Mouse (Mus musculus) thymus, postnatal 25 days (tissue): ENCODE results near the gene Csf3.
"Not testable (repeated sequence)": the region's sequence is repeated elsewhere in the genome, so short reads cannot be mapped to it uniquely, and the experiment has no call there.

Experiments used
- DNase-seq: peaks from one replicate; pipeline ENCODE4 v3.0.0; 2022

Gene Csf3

DNA sequence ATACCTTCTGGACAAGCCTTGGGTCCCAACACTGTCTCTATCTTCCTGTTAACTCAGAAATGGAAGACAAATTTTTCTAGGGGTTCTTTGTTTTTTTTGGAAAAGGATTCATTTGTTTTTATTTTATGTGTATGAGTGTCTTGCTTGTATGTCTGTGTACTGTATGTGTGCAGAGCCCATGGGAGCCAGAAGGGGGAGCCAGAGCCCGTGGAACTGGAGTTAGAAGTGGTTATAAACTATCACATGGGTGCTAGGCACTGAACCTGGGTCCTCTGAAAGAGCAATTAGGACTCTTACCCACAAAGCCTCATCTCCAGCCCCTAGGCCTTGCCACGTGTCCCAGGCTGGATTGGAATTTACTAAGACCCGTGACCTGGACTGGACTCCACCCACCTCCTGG is 33.0 kb downstream of the Csf3 start:
- no peak for DNase-seq

DNA sequence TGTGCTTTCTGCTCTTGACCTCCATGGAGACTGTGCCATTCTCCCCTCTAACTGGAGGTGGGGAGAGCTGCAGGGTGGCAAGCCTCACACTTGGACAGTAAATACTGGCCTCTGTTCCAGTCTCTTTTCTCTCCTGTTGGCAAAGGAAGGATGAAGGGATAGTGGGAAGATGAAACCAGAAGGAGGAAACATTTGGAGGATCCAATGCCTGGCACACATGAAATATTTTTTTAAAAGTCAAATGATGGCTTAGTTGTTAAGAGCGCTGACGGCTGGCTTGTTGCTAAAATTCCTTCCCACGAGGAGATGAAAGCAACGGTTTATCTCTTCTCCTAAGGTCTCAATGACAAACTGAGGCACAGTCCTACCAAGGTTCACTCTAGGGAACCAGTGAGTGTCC is 34.0 kb downstream of the Csf3 start:
- DNase-seq, result no peak

DNA sequence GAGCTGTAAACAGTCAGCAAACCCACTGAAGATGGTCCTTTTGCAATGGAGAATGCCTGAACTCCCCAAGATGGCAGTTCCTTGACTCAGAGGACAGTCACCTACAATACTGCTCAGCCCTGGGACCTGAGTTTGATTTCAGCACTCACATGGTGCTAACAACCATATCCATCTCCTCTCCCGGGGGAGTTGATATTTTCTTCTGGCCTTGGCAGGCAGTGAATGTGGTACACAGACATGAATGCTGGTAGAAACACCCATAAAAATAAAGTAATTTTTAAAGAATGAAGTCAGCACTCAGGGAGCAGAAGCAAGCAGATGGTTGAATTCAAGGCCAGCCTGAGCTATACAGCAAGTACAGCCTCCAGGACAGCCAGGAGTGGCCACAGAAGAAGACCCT is 35.1 kb downstream of the Csf3 start:
- DNase-seq, result no peak

DNA sequence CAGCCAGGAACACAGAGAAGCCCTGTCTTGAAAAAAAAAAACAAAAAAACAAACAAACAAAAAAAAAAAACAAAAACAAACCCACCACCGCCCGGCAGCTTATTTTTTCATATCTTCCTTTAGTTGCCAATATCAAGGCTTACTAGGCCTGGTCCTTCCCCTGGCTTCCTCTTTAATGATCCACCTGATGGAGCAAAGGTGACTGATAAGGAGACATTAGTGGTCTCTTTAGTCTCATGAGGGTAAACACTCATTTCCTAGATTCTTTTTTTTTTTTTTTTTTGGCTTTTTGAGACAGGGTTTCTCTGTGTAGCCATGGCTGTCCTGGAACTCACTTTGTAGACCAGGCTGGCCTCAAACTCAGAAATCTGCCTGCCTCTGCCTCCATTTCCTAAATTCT is 36.2 kb downstream of the Csf3 start:
- DNase-seq, result not testable (repeated sequence)

DNA sequence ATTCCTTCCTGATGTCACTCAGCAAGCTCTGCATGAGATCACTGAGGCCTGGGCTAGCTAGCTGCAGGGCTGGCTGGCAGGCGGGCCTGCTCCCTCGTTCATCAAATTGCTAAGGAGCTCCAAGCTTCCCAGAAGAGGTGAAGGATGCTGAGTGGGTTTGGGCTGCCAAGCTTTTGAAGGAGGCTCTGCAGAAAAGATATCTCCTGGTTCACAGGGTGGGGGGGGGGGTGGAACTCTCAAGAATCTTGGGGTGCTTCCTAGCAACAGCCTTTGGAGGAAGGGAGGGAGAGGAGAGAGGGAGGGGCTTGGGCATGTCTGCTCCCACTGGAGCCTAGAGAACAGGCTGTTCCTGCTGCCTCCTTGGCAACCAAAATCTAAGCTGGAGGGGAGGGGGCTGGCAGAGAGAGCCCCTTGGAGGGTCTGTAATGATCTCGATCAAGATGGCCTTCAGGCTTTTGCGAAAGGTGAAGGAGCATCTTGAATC is 37.4 kb downstream of the Csf3 start:
- DNase-seq, result no peak

DNA sequence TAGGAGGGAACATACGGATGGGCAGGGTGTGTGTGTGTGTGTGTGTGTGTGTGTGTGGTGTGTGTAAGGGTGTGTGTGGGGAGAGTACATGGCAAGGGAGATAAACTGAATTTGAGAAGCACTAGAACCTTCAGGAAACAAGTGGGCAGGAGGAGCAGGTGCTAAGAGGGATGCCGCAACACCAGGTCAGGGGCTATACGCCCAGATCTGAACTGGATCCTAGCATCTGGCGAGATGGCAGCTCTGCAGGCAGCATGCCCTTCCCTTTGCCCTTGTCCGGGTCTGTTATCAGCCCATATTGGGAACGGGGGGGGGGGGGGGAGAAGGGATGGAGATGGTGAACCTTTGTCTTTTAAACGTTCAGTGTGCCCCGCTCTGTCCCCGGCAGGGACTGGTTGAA is 37.9 kb downstream of the Csf3 start:
- DNase-seq, result no peak

DNA sequence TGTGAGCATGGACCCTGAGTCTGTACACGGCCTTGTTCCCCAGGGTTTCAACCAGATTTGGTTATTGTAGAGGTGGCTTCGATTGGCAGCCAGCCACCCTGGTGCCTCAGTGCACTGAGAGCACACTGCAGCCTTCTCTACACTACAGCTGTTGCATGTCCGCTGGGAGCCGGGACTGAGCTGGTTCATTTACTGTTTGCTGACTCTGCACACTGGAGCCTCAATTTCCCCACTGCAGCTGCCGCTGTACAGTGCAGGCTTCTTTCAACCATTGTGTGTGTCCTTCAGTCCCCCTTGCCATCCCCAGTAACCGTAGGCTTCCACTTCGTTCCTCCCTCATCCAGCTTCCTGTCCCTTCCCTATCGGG is 38.9 kb downstream of the Csf3 start:
- DNase-seq, result no peak

DNA sequence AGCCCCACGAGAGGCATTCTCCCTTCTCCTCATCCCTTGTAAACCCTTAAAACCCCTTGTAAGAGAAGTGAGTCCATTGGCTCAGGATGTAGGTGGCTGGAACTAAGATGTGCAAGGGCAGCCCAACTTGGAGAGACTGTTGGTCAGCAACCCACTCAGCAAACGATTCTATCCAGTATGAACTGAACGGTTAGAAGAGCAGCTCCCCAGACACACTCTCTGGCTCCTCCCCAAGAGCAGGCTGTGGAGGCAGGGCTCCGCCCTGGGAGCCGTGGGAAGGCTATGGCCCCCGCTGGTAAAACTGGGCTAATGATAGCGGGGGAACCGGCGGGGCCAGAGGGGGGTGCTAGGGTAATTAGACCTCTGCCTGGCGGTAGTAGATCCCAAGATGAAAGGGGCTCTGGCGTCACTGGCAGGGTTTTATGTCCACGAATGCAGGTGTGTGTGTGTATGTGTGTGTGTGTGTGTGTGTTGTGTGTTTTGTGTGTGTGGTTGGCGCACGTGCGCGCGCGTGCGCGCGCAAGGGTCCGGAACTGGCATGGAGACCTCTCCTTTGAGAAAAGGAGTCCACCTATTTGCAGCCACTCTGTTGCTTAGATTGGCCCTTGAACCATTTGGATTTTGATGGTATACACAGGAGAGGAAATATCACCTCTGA is 39.5 kb downstream of the Csf3 start, which contains the start of gene Thra:
Gene Thra (plus strand): TSS at position 246 of the 658 bp plus-strand sequence.
- DNase-seq, result peak; percentile 38

DNA sequence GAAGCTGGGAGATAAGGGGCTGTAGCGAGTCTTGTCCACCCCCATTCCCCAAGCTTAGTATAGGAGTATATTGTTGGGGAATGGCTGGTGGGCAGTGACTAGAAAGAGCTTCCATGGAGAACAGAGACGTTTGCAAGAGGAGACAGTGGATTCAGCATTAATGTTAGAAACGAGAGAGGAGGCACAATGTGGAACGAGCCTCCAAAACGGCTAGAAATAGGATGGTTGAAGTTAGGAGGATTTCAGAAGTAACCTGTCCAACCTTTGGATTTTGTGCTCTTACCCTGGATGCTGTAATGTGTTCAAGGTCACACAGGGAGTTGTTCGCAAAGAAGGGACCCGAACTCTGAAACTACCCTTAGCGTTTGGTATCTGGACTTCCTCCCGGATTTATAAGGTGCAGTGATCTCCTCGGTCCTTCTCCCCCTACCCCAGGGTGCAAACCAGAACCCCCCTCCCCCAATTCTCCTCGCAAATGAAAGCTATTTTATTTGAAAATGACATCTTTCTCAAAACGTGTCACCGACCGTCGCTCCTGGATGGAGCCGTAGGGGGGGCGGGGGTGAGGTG is 40.1 kb downstream of the Csf3 start:
- no peak for DNase-seq

DNA sequence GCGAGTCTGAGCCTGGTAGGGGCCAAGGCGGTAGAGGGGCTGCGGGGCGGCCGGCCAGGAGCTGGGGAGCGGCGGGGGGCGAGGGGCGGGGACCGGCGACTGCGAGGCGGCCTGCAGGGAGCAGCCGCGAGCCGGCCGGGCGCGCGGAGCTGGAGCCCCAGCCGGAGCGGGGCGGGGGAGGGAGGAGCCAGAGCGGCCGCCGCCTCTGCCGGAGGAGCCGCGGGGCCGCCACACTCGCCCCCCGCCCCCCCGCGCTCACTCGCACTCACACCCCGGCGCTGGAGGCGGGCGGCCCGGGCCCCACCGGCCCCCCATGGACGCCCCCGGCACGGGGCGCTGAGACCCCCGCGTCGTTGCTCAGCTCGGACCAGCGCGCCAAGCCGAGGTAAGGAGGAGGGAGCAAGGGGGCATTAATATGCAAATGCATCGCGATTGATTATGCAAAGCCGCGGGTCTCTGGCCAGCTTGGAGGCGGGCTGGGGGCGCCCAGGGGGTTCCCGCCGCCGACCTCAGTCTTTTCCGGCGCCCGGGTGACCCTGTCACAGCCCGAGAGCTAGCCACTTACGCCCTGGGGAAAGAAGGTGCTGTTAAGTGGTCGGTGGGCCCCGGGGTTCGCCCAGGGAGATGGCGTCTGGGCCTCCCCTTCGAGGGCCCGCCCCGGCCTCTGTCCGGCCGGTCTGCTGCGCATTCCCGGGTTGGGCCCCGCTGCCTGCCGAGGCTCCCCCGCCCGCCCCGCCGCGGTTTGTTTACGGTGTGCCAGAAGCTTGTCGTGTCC is 40.7 kb downstream of the Csf3 start:
- DNase-seq, result peak; percentile 81

DNA sequence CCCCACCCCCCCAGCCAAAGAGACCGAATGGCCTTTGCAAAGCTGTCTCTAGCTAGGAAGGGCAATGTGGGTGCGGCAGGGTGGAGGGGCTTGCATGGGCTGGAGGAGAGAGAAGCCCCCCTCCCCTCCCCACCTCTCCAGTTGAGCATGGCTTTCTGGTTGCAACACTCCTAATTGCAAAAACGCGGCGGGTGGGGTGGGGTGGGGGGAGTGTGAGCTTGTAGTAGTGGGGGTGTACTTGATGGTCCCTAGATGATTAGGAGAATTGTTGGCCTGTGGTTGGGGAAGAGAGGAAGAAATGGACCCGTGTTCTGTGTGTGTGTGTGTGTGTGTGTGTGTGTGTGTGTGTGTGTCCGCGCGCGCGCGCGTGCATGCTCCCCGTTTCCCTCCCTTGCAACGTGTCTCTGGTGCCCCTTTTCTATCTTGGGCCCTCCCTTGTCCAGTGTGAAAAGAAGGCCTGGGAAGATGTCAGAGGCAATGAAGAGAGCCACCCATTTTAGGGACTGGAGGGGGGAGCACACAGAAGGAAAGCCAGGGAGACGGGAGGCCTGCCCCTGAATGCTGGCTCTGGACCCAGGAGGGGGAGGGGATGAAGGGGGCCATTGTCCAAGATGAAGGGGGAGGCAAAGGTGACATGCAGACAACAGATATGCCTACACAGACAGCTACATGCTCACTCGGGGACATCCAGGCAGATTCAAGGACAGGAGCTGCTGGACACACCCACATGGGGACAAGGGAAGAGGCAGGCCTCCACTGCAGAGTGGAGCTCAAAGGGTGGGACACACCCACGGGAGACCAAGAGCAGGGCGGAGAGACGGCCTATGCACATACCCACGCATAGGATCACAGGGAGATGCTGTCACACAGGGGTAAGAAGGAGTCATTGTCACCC is 41.6 kb downstream of the Csf3 start:
- DNase-seq, result no peak

DNA sequence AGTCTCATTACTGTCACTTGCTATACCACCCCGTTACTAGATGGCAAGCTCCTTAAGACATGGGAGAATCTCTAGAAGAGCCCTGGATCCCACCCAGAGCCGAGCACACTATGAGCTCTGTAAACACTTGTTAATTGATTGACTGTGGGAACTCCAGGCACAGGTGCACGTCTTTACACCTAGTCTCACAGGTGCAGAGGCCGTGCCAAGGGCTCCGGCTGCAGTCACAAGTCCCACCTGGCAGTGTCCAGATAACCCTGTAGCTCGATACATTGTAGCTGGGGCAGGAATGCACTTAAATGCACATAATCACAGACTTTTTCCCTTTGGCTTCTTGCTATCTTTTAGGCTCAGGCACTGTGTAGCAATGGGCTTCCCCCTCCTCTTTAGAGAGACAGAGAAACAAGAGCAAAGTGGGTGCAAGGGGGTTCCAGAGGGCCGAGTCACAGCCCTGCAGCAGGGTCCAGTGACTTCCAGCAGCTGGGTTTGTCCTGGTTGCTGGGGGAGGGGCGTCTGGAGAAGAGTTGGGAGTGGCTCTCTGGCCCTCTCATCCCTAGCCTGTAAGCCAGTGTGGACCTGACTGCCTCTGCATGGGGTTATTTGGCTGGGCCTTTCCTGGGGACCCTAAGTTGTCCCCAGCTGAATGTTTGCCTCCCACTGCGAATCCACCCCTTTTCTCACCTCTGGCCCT is 42.7 kb downstream of the Csf3 start:
- DNase-seq, result no peak

DNA sequence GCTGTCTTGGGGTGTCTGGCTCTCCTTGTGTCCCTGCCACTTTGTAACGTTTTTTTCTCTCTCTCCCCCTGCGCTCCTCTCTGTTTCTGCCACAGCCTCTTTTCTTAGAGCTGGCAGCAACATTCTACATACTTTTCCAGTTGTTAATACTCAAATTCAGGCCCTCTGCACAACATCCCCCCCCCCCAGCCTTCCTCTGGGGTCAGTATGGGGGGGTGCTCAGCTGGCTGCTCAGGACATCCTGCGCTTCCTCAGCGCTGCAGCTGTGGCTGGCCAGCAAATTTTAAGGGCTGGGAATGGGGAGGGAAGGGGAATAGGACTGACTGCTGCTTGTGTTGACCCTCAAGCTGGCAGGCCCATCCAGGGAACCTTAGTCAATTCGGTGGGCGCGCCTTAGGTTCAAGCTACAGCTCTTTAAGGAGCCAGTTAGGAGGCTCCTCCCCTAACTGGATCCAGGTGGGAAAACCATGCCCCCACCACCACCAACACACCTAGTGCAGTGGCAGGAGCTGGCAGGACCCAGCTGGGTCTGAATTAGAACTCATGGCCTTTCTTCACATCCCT is 43.5 kb downstream of the Csf3 start:
- no peak for DNase-seq

DNA sequence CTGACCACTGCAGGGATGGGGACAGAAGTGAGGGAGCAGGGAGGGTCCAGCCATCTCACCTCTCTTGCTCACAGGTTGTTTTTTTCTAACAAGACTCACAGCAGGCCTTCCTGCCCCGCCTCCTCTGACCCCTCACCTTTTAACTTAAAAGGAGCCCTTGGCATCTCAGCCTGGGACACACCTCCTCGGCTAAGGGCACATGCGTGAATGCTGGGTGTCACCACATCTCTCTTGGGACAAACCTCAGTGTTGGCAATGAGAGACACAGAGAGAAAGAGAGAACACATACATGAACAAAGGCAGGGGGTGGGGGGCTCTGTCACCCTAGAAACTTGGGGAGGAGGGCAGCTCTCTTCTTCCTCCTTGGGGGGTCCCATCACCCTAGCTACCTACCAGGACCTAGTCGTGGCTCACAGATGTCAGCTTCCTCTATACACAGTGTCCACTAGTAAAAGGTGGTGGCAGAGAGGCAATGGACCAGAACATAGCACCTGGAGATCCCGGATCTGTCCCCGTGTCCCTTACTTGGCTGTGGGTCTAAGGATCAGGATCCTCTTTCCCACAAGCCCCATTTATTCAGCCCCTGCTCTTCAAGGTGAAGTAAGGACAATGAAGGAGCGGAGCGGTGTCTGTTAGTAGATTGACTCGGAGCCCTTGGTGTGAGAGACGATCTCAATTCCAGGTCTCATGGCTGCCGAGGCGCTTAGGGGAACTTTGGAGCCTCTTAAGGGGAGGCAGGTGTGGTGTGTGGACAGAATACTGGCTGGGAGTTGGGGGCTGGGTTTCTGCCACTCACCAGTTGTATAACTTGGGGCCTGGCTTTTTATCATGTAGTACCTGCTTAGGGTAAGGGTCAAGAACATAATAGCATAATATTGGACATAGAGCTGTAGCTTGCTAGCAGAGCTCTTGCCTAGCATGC is 45.1 kb downstream of the Csf3 start:
- no peak for DNase-seq

DNA sequence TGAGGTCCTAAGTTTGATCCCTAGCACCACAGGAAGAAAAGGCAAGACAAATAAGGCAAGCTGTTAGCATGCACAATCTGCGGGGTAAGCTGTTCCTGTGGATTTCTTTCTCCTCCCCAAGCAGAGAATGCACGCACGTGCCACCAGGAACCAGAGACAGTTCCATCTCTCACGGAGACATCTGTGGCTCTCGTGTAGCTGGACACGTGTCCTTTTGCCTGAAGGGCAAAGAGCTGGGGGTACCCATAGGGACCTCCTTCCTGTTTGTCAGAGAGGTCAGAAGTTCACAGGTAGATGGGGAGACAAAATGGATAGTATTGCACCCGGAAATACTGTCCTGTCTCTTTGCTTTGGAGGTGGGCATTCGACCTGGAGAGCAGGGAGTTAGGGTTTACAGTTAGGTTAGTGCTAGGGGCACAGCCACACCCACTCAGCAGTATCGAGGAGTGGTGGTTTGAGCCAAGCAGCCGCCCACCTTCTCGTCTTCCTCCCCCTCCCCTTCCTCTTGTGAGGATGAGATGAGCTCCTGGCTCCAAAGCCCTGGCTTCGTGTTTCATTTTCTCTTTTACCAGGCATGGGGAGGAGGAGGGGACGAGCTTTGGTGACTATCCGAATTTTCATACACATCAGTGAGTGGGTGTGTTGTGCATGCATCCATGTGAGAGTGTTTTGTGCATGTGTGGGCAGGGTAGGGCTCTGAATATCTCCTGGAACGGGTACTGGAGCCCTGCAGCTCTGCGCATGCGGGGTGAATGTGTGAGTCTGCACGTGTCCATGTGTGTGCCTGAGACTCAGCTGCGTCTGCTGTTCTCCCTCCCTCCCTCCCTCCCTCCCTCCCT is 46.0 kb downstream of the Csf3 start:
- DNase-seq, result peak; percentile 80

DNA sequence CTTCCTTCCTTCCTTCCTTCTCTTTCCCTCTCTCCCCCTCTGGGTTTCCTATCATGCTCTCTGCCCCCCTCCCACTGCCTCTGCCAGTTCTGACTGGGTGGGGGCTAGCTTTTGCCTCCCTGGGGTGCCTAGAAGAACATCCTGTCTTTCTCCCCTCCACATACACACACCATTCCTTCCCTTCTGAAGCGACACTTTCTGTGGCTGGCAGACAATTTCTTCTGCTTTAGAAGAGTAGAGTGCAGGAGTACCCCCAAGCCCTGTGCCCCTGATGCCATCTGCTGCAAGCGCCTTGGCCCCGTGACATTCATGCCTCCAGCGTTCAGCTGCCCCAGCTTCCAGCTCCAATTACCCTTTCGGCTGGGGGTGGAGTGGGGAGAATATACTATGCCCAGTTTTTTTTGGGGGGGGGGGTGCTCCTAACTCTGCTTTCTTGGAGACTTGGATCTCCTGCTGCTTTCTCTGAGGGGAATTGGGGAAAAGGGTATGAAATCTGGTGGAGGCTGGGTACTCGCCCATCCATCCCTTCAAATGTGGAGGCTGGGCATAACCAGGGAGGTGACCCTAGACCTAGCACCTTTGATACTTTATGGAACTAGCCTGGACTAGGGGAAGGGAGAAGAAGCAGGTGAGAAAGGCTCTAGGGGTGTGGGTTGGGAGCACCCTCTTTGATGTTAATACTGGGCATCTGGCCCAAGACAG is 46.9 kb downstream of the Csf3 start:
- peak; percentile 41 for DNase-seq

DNA sequence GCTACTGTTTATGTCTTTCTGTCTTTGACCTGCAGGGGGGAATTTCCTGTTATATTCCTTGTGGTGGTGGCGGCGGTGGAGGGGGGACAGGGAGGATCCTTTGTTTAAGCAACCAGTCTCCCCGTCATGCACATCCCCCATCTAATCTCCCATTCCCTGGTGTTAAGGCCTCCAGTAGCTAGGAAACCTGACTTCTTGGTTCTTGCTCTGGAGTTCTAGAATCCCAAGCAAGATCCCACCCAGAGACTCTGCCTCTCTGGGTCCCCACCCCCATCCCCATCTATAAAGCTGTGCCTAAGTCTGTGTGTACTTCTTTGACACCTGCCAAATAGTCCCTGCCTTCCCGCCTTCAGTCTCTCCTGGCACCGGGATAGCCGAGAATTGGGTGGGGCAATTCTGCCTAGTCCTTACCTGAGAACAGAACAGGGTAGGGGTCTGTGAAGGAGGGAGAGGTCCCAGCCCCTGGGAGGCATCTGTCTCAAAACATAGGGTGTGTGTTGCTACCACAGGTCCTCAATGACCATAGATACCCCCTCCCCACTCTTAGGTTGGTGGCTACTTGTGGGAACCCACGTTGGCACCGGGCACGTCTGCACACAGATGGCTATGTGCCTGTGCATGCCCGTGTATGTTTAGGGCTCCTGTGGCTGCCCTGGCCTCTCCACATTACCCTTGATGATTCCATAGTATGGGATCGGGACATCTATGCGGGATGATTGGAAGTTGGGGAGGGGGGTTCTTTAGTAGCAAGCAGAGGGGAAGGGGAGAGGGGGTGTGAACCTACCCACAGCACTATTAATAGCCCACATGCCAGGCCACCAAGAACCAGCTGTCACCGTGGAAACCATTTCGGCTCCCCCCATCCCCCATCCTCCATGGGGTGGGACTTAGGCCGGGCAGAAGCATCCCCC is 47.7 kb downstream of the Csf3 start:
- no peak for DNase-seq

DNA sequence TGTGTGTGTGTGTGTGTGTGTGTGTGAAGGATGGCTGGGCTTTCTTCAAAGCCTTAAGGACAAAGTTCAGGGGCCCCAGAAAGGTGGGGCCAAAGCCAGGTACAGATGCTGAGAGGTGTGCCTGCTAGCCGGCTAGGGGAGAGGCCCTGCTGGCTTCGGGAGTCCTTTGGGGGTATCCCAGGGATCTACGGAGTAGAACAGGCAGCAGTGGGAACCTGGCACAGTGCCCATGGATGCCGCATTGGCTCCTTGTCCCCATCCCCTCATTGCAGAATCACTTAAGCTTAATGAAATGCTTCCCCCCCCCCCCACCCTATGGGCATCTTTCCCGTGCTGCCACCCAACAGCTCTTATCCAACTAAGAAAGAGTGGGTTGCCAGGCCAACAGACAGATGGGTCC is 48.7 kb downstream of the Csf3 start:
- DNase-seq, result no peak
